Mouse (Mus musculus) 416B (cell line): ENCODE measurements around the gene Hoxa6.

ENCODE experiments used
- DNase-seq: peaks from one replicate; pipeline ENCODE4 v3.0.0; 2011; ENCODE audit warnings: low read depth

Gene Hoxa6

GRCm38 (mm10) chr6:52163366-52164031, 45.0 kb downstream of the Hoxa6 start:
- no peak for DNase-seq

GRCm38 (mm10) chr6:52162611-52163365, 45.7 kb downstream of the Hoxa6 start:
- DNase-seq = no peak

- no peak for DNase-seq
Observed at GRCm38 (mm10) chr6:52162093-52162380, 46.5 kb downstream of the Hoxa6 start.

GRCm38 (mm10) chr6:52161336-52162092, 47.0 kb downstream of the Hoxa6 start:
- DNase-seq = no peak

- DNase-seq = no peak
Observed at GRCm38 (mm10) chr6:52160511-52161335, 47.8 kb downstream of the Hoxa6 start.

- DNase-seq = no peak
Observed at GRCm38 (mm10) chr6:52159979-52160378, 48.5 kb downstream of the Hoxa6 start.

- no peak for DNase-seq
Observed at GRCm38 (mm10) chr6:52159164-52159761, 49.3 kb downstream of the Hoxa6 start.

- DNase-seq = no peak
Observed at GRCm38 (mm10) chr6:52158276-52159051, 50.1 kb downstream of the Hoxa6 start, which contains the start of gene Hoxa1. Hoxa1 (minus strand) TSS chr6:52158317.

- DNase-seq = no peak
Observed at GRCm38 (mm10) chr6:52157466-52158275, 50.9 kb downstream of the Hoxa6 start.

GRCm38 (mm10) chr6:52156551-52157200, 51.8 kb downstream of the Hoxa6 start:
- no peak for DNase-seq
